Mouse (Mus musculus) limb, embryonic 15.5 days (tissue): ENCODE data around the gene Dnajc14. TPM values are rescaled to one million over a fixed set of nuclear protein-coding genes. Genes with fewer than 3 reads are reported as not detected.
"Not testable (repeated sequence)": the region's sequence is repeated elsewhere in the genome, so short reads cannot be mapped to it uniquely, and the experiment has no call there.

Experiments used
- ATAC-seq: fragments of 200-750 bp; cut with Nextera tagmentation; 2 replicates; pipeline ENCODE4 v1.8.0; 2017; ENCODE audit warnings: low read depth, moderate TSS enrichment; ENCODE audit not compliant: insufficient number of reproducible peaks, low FRiP score, low TSS enrichment
- H3K27ac ChIP-seq: fragments of 300-500 bp; sonication (generic); 2 replicates; pipeline ENCODE4 v1.5.1; 2015; ENCODE audit warnings: moderate library complexity, mild to moderate bottlenecking, inconsistent platforms
- H3K27me3 ChIP-seq: fragments of 300-500 bp; sonication (generic); 2 replicates; pipeline ENCODE4 v1.6.1; 2015; ENCODE audit warnings: inconsistent platforms
- H3K36me3 ChIP-seq: fragments of 300-500 bp; sonication (generic); 2 replicates; pipeline ENCODE4 v1.6.1; 2015; ENCODE audit warnings: inconsistent platforms
- H3K4me1 ChIP-seq: fragments of 300-500 bp; sonication (generic); 2 replicates; pipeline ENCODE4 v1.6.1; 2015; ENCODE audit warnings: inconsistent platforms
- H3K4me2 ChIP-seq: fragments of 300-500 bp; sonication (generic); 2 replicates; pipeline ENCODE4 v1.6.1; 2015; ENCODE audit warnings: mild to moderate bottlenecking, inconsistent platforms
- H3K4me3 ChIP-seq: fragments of 300-500 bp; sonication (generic); 2 replicates; pipeline ENCODE4 v1.5.1; 2015; ENCODE audit warnings: mild to moderate bottlenecking, inconsistent platforms
- H3K9ac ChIP-seq: fragments of 300-500 bp; sonication (generic); 2 replicates; pipeline ENCODE4 v1.6.1; 2015; ENCODE audit warnings: inconsistent platforms
- H3K9me3 ChIP-seq: fragments of 300-500 bp; sonication (generic); 2 replicates; pipeline ENCODE4 v1.6.1; 2016; ENCODE audit warnings: inconsistent platforms
- WGBS: fragments of 180-500 bp; shearing (Covaris S2); methylation state at CpG from one replicate; pipeline ENCODE4 v1.1.7; 2015; 5-methylcytosine and 5-hydroxymethylcytosine counted together
- polyA plus RNA-seq: library from polyadenylated mRNA; unstranded; fragments of >200 nt; fragmentation: Nextera tagmentation; extraction: Ambion mirVana; gene quantifications from 2 replicates; pipeline ENCODE4 v1.2.1, GENCODE M21; 2015

The Dnajc14 gene
- polyA plus RNA-seq, 1 experiment from 2014 or later = 64.2 TPM

DNA sequence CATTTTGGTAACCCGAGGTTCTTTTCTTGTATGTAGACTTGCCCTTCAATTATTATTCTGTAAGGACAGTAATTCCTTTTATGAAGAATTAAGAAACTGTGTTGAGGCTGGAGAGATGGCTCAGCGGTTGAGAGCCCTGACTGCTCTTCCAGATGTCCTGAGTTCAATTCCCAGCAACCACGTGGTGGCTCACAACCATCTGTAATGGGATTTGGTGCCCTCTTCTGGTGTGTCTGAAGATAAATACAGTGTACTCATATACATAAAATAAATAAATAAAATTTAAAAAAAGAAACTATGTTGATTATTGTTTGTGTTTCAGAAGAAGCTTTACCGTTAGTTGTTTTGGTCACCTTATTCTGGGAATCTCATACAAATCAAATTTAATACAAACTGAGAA is 19.2 kb downstream of the Dnajc14 start:
- H3K27ac ChIP-seq, H3K9me3 ChIP-seq, ATAC-seq, H3K9ac ChIP-seq, H3K27me3 ChIP-seq: not testable (repeated sequence)
- Histone ChIP-seq H3K4me2 (peak overlapping the region; percentile 72), H3K4me1 (peaks cover 12% of the 10 kb centered on the region), H3K4me3 (peak overlapping the region; percentile 75), H3K36me3 (peaks cover 23% of the 10 kb centered on the region)
- 76% methylated on average over 4 of the region's 4 CpGs for WGBS

DNA sequence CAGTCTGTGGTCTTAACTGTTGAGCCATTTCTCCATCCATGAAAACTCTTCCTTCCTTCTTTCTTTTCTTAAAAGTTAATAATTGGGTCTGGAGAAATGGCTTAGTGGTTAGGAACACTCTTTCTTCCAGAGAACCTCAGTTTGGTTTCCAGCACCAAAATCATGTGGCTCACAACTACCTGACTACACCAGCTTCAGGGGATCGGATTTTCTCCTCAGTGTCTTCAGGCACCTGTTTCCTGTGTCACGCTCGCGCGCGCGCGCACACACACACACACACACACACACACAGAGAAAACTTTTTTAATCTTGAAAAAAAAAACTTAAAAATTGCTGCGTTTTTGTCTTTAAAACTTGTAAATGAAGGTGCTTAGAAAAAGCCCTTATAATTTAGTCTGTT is 20.0 kb downstream of the Dnajc14 start:
- H3K9me3 ChIP-seq = no peaks in the 10 kb centered on the region
- no peak for ATAC-seq
- H3K27me3 ChIP-seq = no peaks in the 10 kb centered on the region
- H3K27ac ChIP-seq = no peak overlapping the region
- H3K4me1 ChIP-seq = peaks cover 12% of the 10 kb centered on the region
- no peak overlapping the region for H3K4me2 ChIP-seq
- no peak overlapping the region for H3K4me3 ChIP-seq
- no peak overlapping the region for H3K9ac ChIP-seq
- 95% methylated on average over 9 of the region's 9 CpGs for WGBS
- peaks cover 17% of the 10 kb centered on the region for H3K36me3 ChIP-seq

DNA sequence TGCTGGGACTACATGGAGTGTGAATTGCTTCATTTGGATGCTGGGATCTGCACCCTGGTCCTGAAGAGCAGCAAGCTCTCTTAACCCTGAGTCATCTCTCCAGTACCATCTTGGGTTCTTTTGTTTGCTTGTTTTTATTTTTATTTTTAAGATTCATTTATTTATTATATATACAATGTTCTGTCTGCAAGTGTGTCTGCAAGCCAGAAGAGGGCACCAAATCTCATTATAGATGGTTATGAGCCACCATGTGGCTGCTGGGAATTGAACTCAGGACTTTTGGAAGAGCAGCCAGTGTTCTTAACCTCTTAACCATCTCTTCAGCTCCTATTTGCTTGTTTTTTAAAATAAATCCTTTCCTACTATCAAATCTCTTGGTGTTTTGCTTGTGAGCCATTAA is 33.5 kb downstream of the Dnajc14 start:
- Histone ChIP-seq H3K4me1 (no peaks in the 10 kb centered on the region), H3K27ac (no peak overlapping the region), H3K4me3 (no peak overlapping the region), H3K9me3 (no peaks in the 10 kb centered on the region), H3K27me3 (no peaks in the 10 kb centered on the region), H3K4me2 (no peak overlapping the region), H3K9ac (no peak overlapping the region), H3K36me3 (peaks cover 64% of the 10 kb centered on the region)
- no peak for ATAC-seq

DNA sequence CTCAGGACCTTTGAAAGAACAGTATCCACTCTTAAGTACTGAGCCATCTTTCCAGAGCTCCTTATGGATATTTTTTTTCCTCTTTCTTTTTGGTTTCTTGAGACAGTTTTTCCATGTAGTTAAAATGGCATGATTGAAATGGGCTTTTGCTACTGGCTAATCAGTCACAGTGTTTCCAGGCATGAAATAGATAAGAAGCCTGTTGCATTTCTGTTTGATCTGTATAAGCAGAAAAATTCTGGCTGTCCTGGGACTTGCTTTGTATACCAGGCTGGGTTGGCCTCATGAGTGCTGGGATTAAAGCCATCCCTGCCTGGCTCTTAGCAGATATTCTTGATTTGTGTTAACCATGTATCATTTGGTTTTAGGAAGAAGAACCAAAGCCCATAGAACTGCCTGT is 35.6 kb downstream of the Dnajc14 start:
- Histone ChIP-seq H3K4me2 (no peak overlapping the region), H3K9me3 (no peaks in the 10 kb centered on the region), H3K27ac (no peak overlapping the region), H3K4me3 (no peak overlapping the region), H3K4me1 (no peaks in the 10 kb centered on the region), H3K9ac (no peak overlapping the region), H3K27me3 (no peaks in the 10 kb centered on the region), H3K36me3 (peaks cover 63% of the 10 kb centered on the region)
- no peak for ATAC-seq

DNA sequence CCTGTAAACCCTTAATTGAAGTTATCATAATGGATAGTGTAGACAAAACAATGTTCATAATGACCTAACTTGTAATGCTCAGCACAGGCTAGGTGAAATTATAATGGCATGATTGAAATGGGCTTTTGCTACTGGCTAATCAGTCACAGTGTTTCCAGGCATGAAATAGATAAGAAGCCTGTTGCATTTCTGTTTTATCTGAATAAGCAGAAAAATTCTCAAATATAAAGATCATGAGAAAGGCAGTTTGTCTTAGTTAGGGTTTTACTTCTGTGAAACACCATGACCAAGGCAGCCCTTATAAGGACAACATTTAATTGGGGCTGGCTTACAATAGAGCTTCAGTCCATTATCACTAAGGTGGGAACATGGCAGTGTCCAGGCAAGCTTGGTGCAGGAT is 36.8 kb downstream of the Dnajc14 start:
- Histone ChIP-seq H3K36me3 (peaks cover 64% of the 10 kb centered on the region), H3K9ac (no peak overlapping the region), H3K9me3 (no peaks in the 10 kb centered on the region), H3K27ac (no peak overlapping the region), H3K4me1 (no peaks in the 10 kb centered on the region), H3K27me3 (no peaks in the 10 kb centered on the region), H3K4me2 (no peak overlapping the region), H3K4me3 (no peak overlapping the region)
- ATAC-seq = no peak

DNA sequence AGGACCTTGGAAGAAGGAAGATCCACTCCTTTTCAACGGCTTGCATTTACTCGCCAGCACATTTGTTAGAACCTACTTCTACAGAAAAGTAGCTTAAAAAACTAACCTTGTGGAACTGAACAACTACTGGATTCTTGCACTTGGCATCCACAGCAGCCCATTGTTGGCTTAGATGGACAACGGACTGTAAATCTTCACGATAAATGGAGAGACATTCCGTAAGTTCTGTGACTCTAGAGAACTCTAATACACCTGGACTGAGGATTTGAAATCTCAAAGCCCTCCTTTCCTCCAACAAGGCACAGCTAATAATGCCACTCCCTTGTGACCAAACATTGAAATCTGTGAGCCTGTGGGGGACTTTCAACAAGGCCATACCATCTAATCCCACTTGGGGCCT is 39.4 kb downstream of the Dnajc14 start:
- Histone ChIP-seq H3K4me2 (no peak overlapping the region), H3K36me3 (peaks cover 57% of the 10 kb centered on the region), H3K27me3 (no peaks in the 10 kb centered on the region), H3K9ac (no peak overlapping the region), H3K4me3 (no peak overlapping the region), H3K27ac (no peak overlapping the region), H3K4me1 (no peaks in the 10 kb centered on the region), H3K9me3 (no peaks in the 10 kb centered on the region)
- ATAC-seq = no peak
- 91% methylated on average over 5 of the region's 5 CpGs for WGBS

DNA sequence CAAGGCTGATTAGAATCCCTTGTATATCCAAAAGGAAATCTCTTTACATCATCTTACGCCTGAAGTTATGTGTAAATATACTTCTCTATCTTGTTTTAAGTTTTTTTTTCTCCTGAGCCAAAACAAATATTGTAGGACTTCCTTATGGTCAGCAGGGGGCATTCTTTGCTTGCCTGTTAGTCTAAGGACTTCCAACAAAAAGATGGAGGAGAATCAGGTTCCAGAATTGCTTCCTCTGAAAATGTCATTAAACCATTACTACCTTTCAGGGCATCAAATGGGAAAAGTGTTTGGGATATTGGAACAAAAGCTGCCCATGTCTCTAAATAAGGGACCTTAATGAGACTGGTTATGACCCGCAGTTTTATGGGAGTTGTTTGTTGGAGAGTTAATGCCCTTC is 41.7 kb downstream of the Dnajc14 start:
- H3K9me3 ChIP-seq = no peaks in the 10 kb centered on the region
- H3K4me3 ChIP-seq = no peak overlapping the region
- H3K27me3 ChIP-seq = no peaks in the 10 kb centered on the region
- no peak overlapping the region for H3K27ac ChIP-seq
- no peaks in the 10 kb centered on the region for H3K4me1 ChIP-seq
- no peak overlapping the region for H3K4me2 ChIP-seq
- 48% methylated on average over 2 of the region's 2 CpGs for WGBS
- H3K9ac ChIP-seq = no peak overlapping the region
- no peak for ATAC-seq
- peaks cover 61% of the 10 kb centered on the region for H3K36me3 ChIP-seq

DNA sequence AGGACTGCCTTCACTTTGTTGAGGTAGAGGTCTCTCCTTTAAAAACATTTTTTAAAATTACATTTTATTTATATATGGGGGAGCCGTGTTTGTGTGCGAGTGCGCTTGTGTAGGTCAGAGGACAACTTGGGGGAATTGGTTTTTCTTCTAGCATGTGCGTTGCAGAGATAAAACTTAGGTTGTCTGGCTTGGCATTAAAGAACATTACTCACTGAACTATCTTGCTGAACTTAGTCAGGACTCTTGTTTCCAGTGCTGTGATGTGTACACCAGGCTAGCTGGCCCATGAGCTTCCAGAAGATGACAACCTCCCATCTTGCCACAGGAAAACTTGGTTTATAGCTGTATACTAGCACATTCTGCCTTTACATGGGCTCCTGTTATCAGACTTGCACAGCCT is 42.8 kb downstream of the Dnajc14 start:
- Histone ChIP-seq H3K4me1 (no peaks in the 10 kb centered on the region), H3K9me3 (no peaks in the 10 kb centered on the region), H3K4me2 (no peak overlapping the region), H3K27me3 (no peaks in the 10 kb centered on the region), H3K4me3 (no peak overlapping the region), H3K9ac (no peak overlapping the region), H3K27ac (no peak overlapping the region), H3K36me3 (peaks cover 54% of the 10 kb centered on the region)
- 89% methylated on average over 4 of the region's 4 CpGs for WGBS
- no peak for ATAC-seq

DNA sequence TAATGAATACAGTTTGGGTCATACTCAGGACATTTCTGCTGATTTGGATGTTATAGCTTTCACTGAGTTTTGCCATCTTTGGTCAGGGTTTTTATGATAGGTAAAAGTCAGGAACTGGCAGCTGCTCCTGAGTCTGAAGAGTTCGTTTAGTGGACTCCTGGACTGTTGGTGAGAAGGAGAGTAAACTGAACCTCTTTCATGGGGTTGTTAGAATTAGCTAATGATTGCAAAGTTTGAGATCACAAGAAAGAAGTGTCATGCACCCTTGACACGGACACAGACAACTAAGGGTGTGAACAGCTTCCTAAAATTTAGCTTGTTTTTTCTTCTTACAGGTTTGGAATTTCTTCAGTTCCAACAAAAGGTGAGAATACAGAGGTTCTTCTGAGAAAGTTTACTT is 44.6 kb downstream of the Dnajc14 start:
- H3K9ac ChIP-seq = no peak overlapping the region
- H3K27ac ChIP-seq = no peak overlapping the region
- 59% methylated on average over 2 of the region's 2 CpGs for WGBS
- H3K4me1 ChIP-seq = no peaks in the 10 kb centered on the region
- H3K36me3 ChIP-seq = peaks cover 47% of the 10 kb centered on the region
- no peak overlapping the region for H3K4me3 ChIP-seq
- ATAC-seq = no peak
- H3K27me3 ChIP-seq = no peaks in the 10 kb centered on the region
- no peaks in the 10 kb centered on the region for H3K9me3 ChIP-seq
- H3K4me2 ChIP-seq = no peak overlapping the region

DNA sequence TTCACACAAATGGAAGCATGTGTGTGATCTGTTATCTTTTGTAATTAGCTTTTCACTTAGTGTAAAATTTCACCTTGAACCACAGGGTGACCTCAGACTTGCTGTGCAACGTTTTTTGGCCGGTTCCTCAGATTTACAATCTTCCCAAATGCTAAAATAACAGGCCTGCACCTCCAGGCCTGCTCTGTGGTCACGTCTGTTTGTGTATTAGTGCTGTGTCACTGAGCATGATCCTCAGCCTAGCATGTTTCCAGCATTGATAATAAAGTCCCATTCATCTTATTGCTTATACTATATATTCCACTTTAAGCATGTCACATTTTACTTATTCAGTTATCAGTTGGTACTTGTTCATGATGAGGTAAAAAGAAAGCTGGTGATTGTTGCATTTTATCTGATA is 46.5 kb downstream of the Dnajc14 start:
- Histone ChIP-seq H3K9me3 (no peaks in the 10 kb centered on the region), H3K9ac (no peak overlapping the region), H3K27ac (no peak overlapping the region), H3K36me3 (peaks cover 45% of the 10 kb centered on the region), H3K4me3 (no peak overlapping the region), H3K4me1 (no peaks in the 10 kb centered on the region), H3K27me3 (no peaks in the 10 kb centered on the region), H3K4me2 (no peak overlapping the region)
- WGBS = 66% methylated on average over 3 of the region's 3 CpGs
- no peak for ATAC-seq

DNA sequence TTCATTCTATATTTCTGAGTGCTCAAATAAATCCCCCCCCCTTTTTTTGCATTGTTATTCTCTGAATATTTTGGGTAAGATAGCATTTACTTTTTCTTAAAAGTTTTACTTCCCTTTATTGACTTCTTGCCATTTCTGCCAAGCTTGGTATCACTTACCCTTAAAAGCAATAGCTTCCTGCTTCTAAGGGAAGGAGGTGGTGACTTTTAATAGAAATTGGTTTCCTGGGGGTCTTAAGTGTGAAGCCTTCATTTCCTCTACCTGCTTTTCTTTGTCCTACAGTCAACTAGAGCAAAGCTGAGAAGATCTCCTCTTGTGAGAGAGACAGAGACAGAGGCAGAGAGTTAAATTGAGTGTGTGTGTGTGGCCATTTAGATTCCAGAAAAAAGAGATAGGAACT is 57.3 kb downstream of the Dnajc14 start:
- no peak overlapping the region for H3K27ac ChIP-seq
- H3K9ac ChIP-seq = no peak overlapping the region
- H3K9me3 ChIP-seq = no peaks in the 10 kb centered on the region
- no peaks in the 10 kb centered on the region for H3K27me3 ChIP-seq
- ATAC-seq = no peak
- H3K36me3 ChIP-seq = peaks cover 48% of the 10 kb centered on the region
- H3K4me3 ChIP-seq = no peak overlapping the region
- H3K4me1 ChIP-seq = no peaks in the 10 kb centered on the region
- H3K4me2 ChIP-seq = no peak overlapping the region

DNA sequence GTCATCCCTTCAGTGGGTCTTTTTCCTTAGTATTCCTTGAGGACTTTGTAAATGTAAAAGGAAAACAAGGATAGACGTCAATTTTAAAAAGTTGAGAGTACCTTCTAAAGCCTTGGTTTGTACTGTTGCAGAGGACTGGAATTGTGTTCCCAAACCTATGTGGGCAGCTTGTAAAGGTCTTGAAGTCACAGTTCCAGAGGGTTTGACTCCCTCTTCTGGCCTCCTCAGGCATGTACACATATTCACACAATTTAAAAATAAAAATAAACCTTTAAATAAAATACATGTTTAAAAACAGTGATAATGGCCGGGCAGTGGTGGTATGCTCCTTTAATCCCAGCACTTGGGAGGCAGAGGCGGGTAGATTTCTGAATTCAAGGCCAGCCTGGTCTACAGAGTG is 62.2 kb downstream of the Dnajc14 start:
- Histone ChIP-seq H3K36me3 (peaks cover 49% of the 10 kb centered on the region), H3K4me2 (no peak overlapping the region), H3K27ac (no peak overlapping the region), H3K4me1 (no peaks in the 10 kb centered on the region), H3K9me3 (no peaks in the 10 kb centered on the region), H3K4me3 (no peak overlapping the region), H3K9ac (no peak overlapping the region), H3K27me3 (no peaks in the 10 kb centered on the region)
- WGBS = 77% methylated on average over 3 of the region's 3 CpGs
- no peak for ATAC-seq

DNA sequence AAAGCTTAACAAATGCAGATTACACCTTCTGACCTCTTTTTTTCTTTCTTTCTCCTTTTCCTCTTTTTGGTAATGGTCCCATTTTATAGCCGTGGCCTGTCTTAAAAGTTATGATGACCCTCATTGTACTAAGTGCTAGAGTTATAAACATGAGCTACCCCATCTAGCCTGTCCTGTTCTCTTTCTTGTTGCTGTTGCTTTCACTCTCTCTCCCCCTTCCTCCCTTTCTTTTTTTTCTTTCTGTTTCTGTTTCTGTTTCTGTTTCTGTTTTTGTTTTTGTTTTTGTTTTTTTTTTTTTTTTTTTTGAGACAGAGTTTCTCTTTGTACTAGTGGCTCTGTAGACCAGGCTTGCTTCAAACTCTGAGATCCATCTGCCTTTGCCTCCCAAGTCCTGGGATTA is 62.7 kb downstream of the Dnajc14 start:
- 93% methylated on average over 1 of the region's 1 CpGs for WGBS
- Histone ChIP-seq H3K9ac (no peak overlapping the region), H3K4me1 (no peaks in the 10 kb centered on the region), H3K27ac (no peak overlapping the region), H3K4me2 (no peak overlapping the region), H3K9me3 (no peaks in the 10 kb centered on the region), H3K27me3 (no peaks in the 10 kb centered on the region), H3K36me3 (peaks cover 49% of the 10 kb centered on the region), H3K4me3 (no peak overlapping the region)
- no peak for ATAC-seq
